Mouse (Mus musculus) embryonic facial prominence, embryonic 10.5 days (tissue): Measurements from ENCODE around the gene Rbm3. TPM values are rescaled to one million over a fixed set of nuclear protein-coding genes. Genes with fewer than 3 reads are reported as not detected.

Experiments
- DNase-seq: peaks from one replicate; pipeline ENCODE4 v3.0.0-alpha.2; 2017; ENCODE audit warnings: low spot score
- H3K27ac ChIP-seq: fragments of 300-500 bp; sonication (generic); replicated peaks from 2 replicates; pipeline ENCODE4 v1.5.1; 2016; ENCODE audit warnings: mild to moderate bottlenecking
- H3K27me3 ChIP-seq: fragments of 300-500 bp; sonication (generic); replicated peaks from 2 replicates; pipeline ENCODE4 v1.6.1; 2016; ENCODE audit warnings: low read depth, mild to moderate bottlenecking; ENCODE audit not compliant: poor library complexity, severe bottlenecking
- H3K36me3 ChIP-seq: fragments of 300-500 bp; sonication (generic); replicated peaks from 2 replicates; pipeline ENCODE4 v1.6.1; 2016; ENCODE audit warnings: mild to moderate bottlenecking, moderate library complexity
- H3K4me1 ChIP-seq: fragments of 300-500 bp; sonication (generic); 2 replicates; pipeline ENCODE4 v1.6.1; 2016
- H3K4me3 ChIP-seq: fragments of 300-500 bp; sonication (generic); 2 replicates; pipeline ENCODE4 v1.5.1; 2016; ENCODE audit warnings: mild to moderate bottlenecking, moderate library complexity
- H3K9me3 ChIP-seq: fragments of 300-500 bp; sonication (generic); 2 replicates; pipeline ENCODE4 v1.6.1; 2016; ENCODE audit warnings: mild to moderate bottlenecking
- WGBS: fragments of 180-500 bp; shearing (Covaris S2); methylation state at CpG from one replicate; pipeline ENCODE4 v1.1.7; 2016; 5-methylcytosine and 5-hydroxymethylcytosine counted together
- polyA plus RNA-seq: library from polyadenylated mRNA; unstranded; fragments of >200 nt; fragmentation: Nextera tagmentation; extraction: Ambion mirVana; gene quantifications from 2 replicates; pipeline ENCODE4 v1.2.1, GENCODE M21; 2016

Gene Rbm3
- 424 and 444 TPM in 2 replicates for polyA plus RNA-seq

DNA sequence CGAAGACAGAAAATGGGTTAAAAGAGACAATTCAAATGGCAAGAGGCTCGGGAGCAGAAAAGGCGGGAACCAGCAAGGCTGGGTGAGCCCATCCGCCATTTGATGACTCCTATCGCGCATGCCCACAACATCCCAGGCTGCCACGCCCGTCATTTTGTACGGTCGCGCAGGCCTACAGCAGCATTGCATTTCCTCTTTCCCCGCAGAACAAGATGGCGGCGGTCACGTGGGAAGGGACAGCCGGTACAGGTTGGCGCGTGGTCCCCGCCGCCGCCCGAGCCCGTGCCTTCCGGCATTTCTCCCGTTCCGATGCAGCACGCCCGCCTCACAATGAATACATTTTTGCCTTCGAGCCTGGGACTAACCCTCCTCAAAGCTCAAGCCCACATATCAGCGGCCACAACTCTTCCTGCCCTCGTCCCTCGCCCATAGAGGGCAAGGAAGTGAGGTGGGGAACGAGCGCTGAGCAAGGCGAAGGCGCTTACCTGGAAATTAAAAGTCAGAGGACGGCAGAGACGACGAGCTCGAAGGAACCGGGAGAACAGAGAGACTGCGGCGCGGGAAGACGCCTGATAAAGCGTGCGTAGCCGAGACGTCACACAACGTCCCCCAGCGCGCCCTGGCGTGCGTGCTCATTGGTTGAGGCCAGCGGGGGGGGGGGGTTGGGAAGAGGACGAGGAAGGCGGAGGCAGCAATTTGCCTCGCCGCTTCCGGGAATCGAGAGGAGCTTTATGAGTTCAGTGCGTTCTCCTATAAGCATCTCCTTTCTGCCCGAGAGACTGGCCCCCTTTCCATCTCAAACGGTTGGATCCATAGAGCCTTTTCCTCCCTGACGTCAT, at the start of gene Rbm3:
Rbm3 (minus strand) TSS at position 728 of the 839 bp plus-strand sequence.
- Histone ChIP-seq H3K9me3 (peaks cover 7% of the 10 kb centered on the region; the same call in 1 of the 2 replicates), H3K27me3 (no peaks in the 10 kb centered on the region), H3K27ac (peak within 1 kb of the TSS; percentile 96), H3K4me1 (peaks cover 10% of the 10 kb centered on the region), H3K36me3 (peaks cover 38% of the 10 kb centered on the region), H3K4me3 (peak within 1 kb of the TSS; percentile 72)
- WGBS = 21% methylated on average over 65 of the region's 65 CpGs
- peak; percentile 89 for DNase-seq

DNA sequence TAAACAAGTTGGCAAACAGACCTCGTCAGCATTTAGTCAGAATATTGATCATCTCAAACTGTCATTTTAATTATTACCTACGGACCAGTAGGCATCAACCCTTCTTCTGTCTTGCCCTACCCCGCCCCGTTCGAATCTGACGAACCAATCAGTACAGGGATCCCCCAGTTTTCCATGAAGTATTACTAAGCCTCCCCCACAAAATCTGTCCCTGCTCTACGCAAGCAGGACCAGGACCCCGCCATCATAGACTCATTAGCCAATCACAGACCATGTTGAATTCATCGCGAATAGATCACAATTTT, 47.7 kb upstream of the Rbm3 start, which contains the start of gene Ebp:
Ebp (minus strand) TSS at position 94 of the 305 bp plus-strand sequence.
- H3K27ac ChIP-seq = peak within 1 kb of the TSS; percentile 87
- DNase-seq = no peak
- H3K27me3 ChIP-seq = no peaks in the 10 kb centered on the region
- peak within 1 kb of the TSS; percentile 66 for H3K4me3 ChIP-seq
- H3K4me1 ChIP-seq = no peaks in the 10 kb centered on the region
- WGBS = 20% methylated on average over 10 of the region's 10 CpGs
- no peaks in the 10 kb centered on the region for H3K9me3 ChIP-seq
- no peaks in the 10 kb centered on the region for H3K36me3 ChIP-seq

DNA sequence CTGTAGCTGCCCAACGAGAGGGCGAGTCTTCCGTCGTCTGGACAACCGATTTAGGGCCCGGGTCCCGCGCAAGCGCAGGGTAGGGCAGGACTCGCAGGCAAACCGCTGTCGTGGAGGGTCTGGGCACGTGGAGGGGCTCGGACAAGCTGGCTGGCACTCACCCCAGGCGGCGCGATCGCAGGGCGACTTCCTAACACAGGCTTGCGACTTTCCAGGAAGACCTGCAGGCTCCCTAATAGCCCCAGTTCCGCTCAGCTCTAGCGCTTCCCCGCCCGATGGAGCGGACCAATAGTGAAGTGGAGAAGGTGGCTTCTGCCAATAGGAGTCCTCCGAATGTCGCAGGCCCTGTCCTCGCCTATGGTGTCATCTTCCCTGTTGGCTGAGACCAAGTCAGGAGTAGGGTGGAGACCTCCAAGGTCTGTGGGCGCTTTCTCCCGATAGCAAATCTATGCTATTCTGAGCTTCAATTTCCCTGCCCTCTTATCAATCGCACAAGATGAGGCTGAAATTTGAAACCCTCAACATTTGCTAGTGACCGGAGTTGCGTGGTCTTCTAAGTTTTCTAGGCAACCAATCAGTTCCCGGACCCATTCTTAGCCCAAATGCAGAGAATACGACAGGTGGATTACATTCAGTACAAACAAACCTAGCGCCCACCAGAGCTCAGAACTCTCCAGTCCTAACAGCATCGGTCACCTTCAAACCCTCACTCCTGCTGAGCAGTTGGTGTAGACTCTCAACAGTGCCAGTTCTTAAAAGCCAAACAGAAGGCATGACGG, 47.1 kb upstream of the Rbm3 start:
- peak overlapping the region; percentile 66 for H3K4me3 ChIP-seq
- H3K36me3 ChIP-seq = no peaks in the 10 kb centered on the region; the same call in 1 of the 2 replicates
- H3K9me3 ChIP-seq = no peaks in the 10 kb centered on the region
- no peaks in the 10 kb centered on the region for H3K4me1 ChIP-seq
- peak overlapping the region; percentile 87 for H3K27ac ChIP-seq
- 14% methylated on average over 38 of the region's 38 CpGs for WGBS
- peak; percentile 84 for DNase-seq
- no peaks in the 10 kb centered on the region for H3K27me3 ChIP-seq

DNA sequence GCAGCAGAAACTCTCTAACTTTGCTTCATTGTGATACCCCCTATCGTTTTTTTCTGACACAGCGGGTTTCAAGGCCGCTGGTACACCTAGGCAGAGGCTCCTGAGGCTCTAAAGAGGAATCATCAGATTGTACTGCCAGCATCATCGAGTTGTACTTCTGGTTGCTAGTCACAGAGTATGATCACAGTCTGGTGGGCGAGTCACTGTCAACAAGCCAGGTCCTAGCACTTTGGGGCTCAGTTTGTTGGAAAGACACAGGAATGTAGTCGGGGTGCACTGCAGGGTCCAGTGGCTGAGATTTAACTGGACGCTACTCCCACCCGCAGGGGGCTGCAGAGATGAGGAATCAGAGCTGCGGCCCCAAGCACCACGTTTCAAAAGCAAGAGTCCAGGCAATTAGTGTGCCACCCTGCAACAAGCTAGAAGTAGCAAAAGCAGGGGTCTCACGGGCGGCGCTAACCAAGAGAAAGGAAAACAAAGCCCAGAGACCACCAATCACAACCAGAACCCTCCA, 46.5 kb upstream of the Rbm3 start:
- no peaks in the 10 kb centered on the region for H3K27me3 ChIP-seq
- peak overlapping the region; percentile 66 for H3K4me3 ChIP-seq
- H3K9me3 ChIP-seq = no peaks in the 10 kb centered on the region
- DNase-seq = no peak
- H3K36me3 ChIP-seq = no peaks in the 10 kb centered on the region; the same call in 1 of the 2 replicates
- H3K4me1 ChIP-seq = no peaks in the 10 kb centered on the region
- 12% methylated on average over 13 of the region's 13 CpGs for WGBS
- peak overlapping the region; percentile 87 for H3K27ac ChIP-seq

DNA sequence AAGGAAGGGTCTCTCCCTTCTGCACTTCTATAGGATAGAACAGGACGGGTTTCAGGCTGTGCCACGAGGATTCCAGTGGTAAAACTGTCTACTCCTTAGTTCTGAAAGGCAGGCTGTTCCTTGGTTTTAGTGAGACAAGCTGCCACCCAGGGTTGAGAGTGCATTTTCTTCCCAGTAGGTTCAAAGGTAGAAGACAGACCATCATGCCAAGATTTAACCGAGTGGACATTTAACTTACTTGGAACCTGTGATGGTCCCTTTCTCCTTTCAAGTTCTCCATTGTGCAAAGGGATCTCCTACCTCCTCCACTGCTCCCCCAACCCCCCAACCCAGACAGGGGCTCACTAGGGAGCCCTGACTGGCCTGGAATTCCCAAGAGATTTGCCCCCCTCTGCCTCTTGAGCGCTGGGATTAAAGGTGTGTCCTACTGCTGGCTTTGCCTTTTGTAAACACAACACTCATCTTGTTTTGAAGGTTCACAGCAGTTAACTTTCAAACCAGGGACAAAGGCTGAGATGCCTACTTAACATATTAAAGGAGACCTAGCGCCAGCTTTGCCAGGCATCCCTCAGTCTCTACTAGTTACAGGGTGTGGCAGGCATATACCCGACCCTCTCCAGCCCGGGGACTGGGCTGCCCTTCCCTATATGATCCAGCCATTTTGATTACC, 37.3 kb upstream of the Rbm3 start:
- H3K9me3 ChIP-seq = no peaks in the 10 kb centered on the region
- H3K36me3 ChIP-seq = peaks cover 16% of the 10 kb centered on the region; the same call in 1 of the 2 replicates
- H3K4me3 ChIP-seq = no peak overlapping the region
- no peaks in the 10 kb centered on the region for H3K4me1 ChIP-seq
- H3K27me3 ChIP-seq = no peaks in the 10 kb centered on the region
- WGBS = 10% methylated on average over 7 of the region's 7 CpGs
- no peak for DNase-seq
- H3K27ac ChIP-seq = no peak overlapping the region

DNA sequence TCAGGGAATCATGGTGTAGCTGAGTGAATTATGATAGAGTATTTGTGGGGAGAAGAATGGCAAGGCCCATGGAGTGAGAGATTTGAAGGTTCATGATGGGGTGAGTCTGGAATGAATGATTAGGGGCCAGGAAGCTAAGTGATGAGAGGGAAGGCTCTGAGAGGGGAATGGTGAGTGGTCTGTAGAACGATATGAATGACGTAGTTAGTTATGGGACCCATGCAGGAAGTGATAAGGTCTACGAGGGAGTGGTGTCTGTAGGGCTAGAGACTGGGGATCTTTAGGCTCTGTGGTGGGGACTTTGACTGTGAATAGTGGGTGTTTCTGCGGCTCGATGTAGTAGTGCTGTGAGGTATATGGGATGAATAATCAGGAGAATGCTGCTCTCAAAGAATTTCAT, 34.0 kb upstream of the Rbm3 start:
- WGBS = 90% methylated on average over 5 of the region's 5 CpGs
- DNase-seq = no peak
- H3K4me3 ChIP-seq = no peak overlapping the region
- no peak overlapping the region for H3K27ac ChIP-seq
- H3K27me3 ChIP-seq = no peaks in the 10 kb centered on the region
- no peaks in the 10 kb centered on the region for H3K9me3 ChIP-seq
- H3K36me3 ChIP-seq = no peaks in the 10 kb centered on the region
- no peaks in the 10 kb centered on the region for H3K4me1 ChIP-seq

DNA sequence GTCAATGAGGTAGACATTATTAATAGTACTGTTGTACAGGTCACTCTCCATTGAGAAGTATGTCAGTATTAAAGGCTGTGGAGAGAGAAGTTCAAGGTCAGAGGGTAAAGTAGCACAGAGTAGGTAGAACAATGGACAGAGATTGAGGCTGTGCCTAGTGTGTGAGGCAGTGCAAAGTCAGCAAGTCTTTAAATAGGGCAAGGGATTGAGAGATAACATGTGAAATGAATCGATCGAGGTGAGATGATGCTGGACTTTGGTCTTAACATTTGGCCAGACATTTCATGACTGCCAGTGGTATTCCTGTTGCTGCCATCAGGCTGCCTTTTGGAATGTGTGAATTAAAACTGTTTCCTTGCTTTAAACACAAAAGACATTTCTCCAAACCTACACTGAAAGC, 33.2 kb upstream of the Rbm3 start:
- Histone ChIP-seq H3K4me3 (no peak overlapping the region), H3K9me3 (no peaks in the 10 kb centered on the region), H3K27me3 (no peaks in the 10 kb centered on the region), H3K27ac (no peak overlapping the region), H3K4me1 (no peaks in the 10 kb centered on the region), H3K36me3 (no peaks in the 10 kb centered on the region)
- WGBS = 92% methylated on average over 2 of the region's 2 CpGs
- no peak for DNase-seq

DNA sequence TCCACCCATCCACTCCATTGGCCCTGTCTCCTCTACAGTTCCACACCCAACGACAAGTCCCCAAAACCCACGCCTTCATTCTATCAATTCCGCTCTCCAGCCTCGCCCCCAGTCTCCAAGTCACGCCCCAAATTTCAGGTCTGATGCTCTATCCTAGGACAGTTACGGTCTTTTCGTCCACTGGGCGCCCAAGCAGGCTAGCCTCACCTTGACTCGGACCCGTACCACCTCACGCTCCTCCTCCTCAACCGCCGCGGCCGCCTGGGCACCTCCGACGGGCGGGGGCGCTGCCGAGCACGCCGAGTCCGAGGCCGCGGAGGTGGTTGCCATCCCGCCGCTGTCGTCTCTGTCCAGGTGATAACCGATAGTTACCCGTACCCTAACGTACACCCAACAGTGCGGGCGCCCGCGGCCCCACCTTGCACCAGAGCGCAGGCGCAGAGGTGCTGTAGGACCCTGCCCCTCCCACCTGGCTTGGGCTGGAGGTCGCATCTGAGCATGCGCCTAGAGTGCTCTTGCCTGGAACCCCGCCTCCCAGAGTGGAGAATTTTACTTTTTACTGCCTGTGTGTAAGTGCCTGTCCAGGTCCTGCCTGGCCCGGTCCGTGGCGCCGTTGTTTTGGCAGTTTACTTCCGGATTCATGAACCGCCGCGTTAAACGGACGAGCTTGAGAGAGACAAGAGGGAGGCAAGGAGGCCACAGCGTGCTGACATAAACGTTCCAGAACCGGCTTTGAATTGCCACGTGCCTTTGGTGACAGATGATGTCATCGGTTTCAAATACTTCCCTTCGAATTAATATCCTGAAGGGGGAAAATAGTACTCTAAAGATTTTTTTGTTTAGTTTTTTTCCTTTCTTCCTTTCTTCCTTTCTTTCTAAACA, 30.1 kb upstream of the Rbm3 start, which contains the start of gene Tbc1d25:
Tbc1d25 (minus strand) TSS at position 678 of the 882 bp plus-strand sequence.
- Histone ChIP-seq H3K9me3 (no peaks in the 10 kb centered on the region), H3K27ac (peak within 1 kb of the TSS; percentile 80), H3K4me1 (no peaks in the 10 kb centered on the region), H3K4me3 (peak within 1 kb of the TSS; percentile 65), H3K27me3 (no peaks in the 10 kb centered on the region), H3K36me3 (peaks cover 5% of the 10 kb centered on the region; the same call in 1 of the 2 replicates)
- WGBS = 10% methylated on average over 56 of the region's 56 CpGs
- peak; percentile 87 for DNase-seq

DNA sequence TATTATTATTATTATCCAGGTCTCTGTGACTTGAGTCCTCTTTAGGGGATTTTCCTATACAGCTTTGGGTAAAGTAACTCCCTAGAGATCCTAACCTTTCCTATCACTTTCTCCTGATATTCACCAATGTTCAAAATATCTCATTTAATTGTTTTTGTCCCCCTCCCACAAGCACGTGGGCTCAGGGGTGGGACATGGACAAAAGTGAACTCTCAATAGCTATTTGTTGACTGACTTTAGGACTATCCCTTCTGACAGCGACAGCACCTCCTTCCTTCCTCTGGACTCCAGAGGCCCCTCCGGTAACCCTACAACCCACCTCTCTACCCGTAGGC, 29.5 kb upstream of the Rbm3 start:
- Histone ChIP-seq H3K9me3 (no peaks in the 10 kb centered on the region), H3K36me3 (peaks cover 5% of the 10 kb centered on the region; the same call in 1 of the 2 replicates), H3K27me3 (no peaks in the 10 kb centered on the region), H3K4me3 (peak overlapping the region; percentile 65), H3K4me1 (no peaks in the 10 kb centered on the region), H3K27ac (peak overlapping the region; percentile 80)
- 15% methylated on average over 4 of the region's 4 CpGs for WGBS
- DNase-seq = no peak

DNA sequence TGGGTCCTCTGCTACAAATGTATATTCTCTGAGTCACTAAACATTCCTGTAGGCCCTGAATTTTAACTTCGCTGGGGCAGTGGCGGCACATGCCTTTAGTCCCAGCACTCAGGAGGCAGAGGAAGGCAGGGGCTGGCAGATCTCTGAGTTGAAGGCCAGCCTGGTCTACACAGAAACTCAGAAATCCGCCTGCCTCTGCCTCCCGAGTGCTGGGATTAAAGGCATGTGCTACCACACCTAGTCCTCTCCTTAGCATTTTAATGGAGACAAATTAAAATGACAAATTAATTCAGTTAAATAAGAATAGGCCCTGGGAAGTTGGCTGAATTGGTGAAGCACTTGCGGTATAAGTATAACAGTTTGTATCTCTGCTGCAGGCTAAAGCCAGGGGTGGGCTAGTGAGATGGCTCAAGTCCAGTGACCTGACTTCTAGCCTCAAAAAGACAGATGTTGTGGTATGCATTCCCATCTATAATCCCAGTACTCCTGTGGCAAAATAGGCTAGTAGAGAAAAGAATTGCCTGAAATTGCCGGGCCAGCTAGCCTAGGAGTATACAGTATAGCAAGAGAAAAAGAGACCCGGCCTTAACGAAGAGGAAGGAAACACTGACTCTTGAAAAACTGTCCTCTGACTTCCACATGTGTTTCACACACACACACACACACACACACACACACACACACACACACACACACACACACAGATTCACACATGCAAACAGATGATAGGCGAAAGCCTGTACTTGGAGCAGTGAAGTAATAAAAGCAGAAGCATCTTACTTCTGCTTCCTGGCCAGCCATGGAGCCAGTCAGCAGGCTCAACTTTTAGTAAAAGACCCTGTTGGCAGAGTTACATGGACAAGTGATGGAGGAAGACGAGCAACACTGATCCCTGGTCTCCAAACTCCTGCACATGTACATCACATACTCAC, 22.3 kb upstream of the Rbm3 start:
- Histone ChIP-seq H3K27me3 (no peaks in the 10 kb centered on the region), H3K9me3 (no peaks in the 10 kb centered on the region), H3K4me3 (no peak overlapping the region), H3K36me3 (peaks cover 8% of the 10 kb centered on the region; the same call in 1 of the 2 replicates), H3K4me1 (no peaks in the 10 kb centered on the region), H3K27ac (no peak overlapping the region)
- no peak for DNase-seq
- WGBS = 89% methylated on average over 10 of the region's 10 CpGs

DNA sequence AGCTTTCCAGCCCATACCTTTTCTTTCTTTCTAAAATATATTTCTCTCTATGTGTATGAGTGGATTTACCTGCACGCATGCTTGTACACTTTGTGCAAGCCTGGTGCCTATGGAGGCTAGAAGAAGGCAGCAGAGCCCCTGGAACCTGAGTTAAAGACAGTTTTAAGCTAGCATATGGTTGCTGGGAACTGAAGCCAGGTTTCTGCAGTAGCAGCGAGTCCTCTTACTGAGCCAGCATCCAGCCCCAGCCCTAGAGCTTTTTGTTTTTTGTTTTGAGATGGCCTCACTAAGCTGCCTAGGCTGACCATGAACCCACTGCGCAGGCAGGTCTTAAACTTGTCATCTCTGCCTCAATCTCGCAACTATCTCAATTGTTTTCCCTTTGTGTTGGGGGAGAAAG, 18.8 kb upstream of the Rbm3 start:
- Histone ChIP-seq H3K9me3 (no peaks in the 10 kb centered on the region), H3K27ac (no peak overlapping the region), H3K4me3 (no peak overlapping the region), H3K4me1 (no peaks in the 10 kb centered on the region), H3K36me3 (0 out of 2 replicates have a peak, but pooled peaks cover 3% of the 10 kb centered on the region), H3K27me3 (no peaks in the 10 kb centered on the region)
- WGBS = 86% methylated on average over 4 of the region's 4 CpGs
- no peak for DNase-seq
